Mouse (Mus musculus): Measurements from ENCODE around the gene Trmt5.

The Trmt5 gene

GRCm38 (mm10) chr12:73269933-73270332 is 16.6 kb downstream of the Trmt5 start:
- DNase-seq (ENCODE audit: low spot score in 2 of 2) = no peak

- DNase-seq (ENCODE audit: low spot score in 2 of 2) = no peak
Measured at GRCm38 (mm10) chr12:73269531-73269930, 17.0 kb downstream of the Trmt5 start.

GRCm38 (mm10) chr12:73268497-73268896 is 18.0 kb downstream of the Trmt5 start:
- DNase-seq (ENCODE audit: low spot score in 2 of 2) = no peak

- no peak for DNase-seq (ENCODE audit: low spot score in 2 of 2)
Measured at GRCm38 (mm10) chr12:73266597-73266996, 19.9 kb downstream of the Trmt5 start.

GRCm38 (mm10) chr12:73265381-73265978 is 21.0 kb downstream of the Trmt5 start:
- no peak for DNase-seq (ENCODE audit: low spot score in 2 of 2)

GRCm38 (mm10) chr12:73260339-73260738 is 26.2 kb downstream of the Trmt5 start:
- no peak for DNase-seq (ENCODE audit: low spot score in 2 of 2)

GRCm38 (mm10) chr12:73259269-73259668 is 27.2 kb downstream of the Trmt5 start:
- no peak for DNase-seq (ENCODE audit: low spot score in 2 of 2)

- no peak for DNase-seq (ENCODE audit: low spot score in 2 of 2)
Measured at GRCm38 (mm10) chr12:73255006-73255405, 31.5 kb downstream of the Trmt5 start.

GRCm38 (mm10) chr12:73245687-73246086 is 40.8 kb downstream of the Trmt5 start:
- DNase-seq (ENCODE audit: low spot score in 2 of 2) = no peak

- peak; percentile 19 to 41 for DNase-seq (ENCODE audit: low spot score in 2 of 2)
Measured at GRCm38 (mm10) chr12:73241960-73242359, 44.5 kb downstream of the Trmt5 start.

- DNase-seq (ENCODE audit: low spot score in 2 of 2) = no peak
Measured at GRCm38 (mm10) chr12:73232586-73232985, 53.9 kb downstream of the Trmt5 start.

- DNase-seq (ENCODE audit: low spot score in 2 of 2) = no peak
Measured at GRCm38 (mm10) chr12:73231552-73231951, 55.0 kb downstream of the Trmt5 start.

- DNase-seq (ENCODE audit: low spot score in 2 of 2) = no peak
Measured at GRCm38 (mm10) chr12:73230196-73230595, 56.3 kb downstream of the Trmt5 start.

Measured in right cerebral cortex, adult 2 months (tissue).